Mouse (Mus musculus): ENCODE results near the gene Sec22a. TPM values are rescaled to one million over a fixed set of nuclear protein-coding genes. Genes with fewer than 3 reads are reported as not detected.

Gene Sec22a
- polyA plus RNA-seq, 1 experiment, result 35.8 TPM

- H3K4me3 ChIP-seq (ENCODE audit: insufficient read depth, low read length), result no peak overlapping the region
- H3K27ac ChIP-seq (ENCODE audit: insufficient read depth, low read length), result no peak overlapping the region
Measured at GRCm38 (mm10) chr16:35315496-35315895, 48.2 kb downstream of the Sec22a start.

GRCm38 (mm10) chr16:35311586-35311985 is 52.1 kb downstream of the Sec22a start:
- Histone ChIP-seq H3K4me3 (ENCODE audit: insufficient read depth, low read length) (no peak overlapping the region), H3K27ac (ENCODE audit: insufficient read depth, low read length) (no peak overlapping the region), H3K4me1 (ENCODE audit: control insufficient read depth, insufficient read depth, low read length) (no peaks in the 10 kb centered on the region)
- TF ChIP-seq POLR2A (IDR thresholded peaks at IDR 0.05; ENCODE audit: low read depth, low read length) (no peak), CTCF (IDR thresholded peaks at IDR 0.05; ENCODE audit: borderline replicate concordance, insufficient read depth, low read length) (no peak)

More at GRCm38 (mm10) chr16:35315496-35315895, 48.2 kb downstream of the Sec22a start:
- TF ChIP-seq POLR2A (IDR thresholded peaks at IDR 0.05; ENCODE audit: low read depth, low read length) (no peak), CTCF (IDR thresholded peaks at IDR 0.05; ENCODE audit: borderline replicate concordance, insufficient read depth, low read length) (no peak)
- no peaks in the 10 kb centered on the region for H3K4me1 ChIP-seq (ENCODE audit: control insufficient read depth, insufficient read depth, low read length)

- H3K4me1 ChIP-seq (ENCODE audit: control insufficient read depth, insufficient read depth, low read length), result no peaks in the 10 kb centered on the region
- no peak overlapping the region for H3K4me3 ChIP-seq (ENCODE audit: insufficient read depth, low read length)
- no peak overlapping the region for H3K27ac ChIP-seq (ENCODE audit: insufficient read depth, low read length)
- no peak for TF ChIP-seq POLR2A (IDR thresholded peaks at IDR 0.05; ENCODE audit: low read depth, low read length)
Measured at GRCm38 (mm10) chr16:35310551-35311110, 53.1 kb downstream of the Sec22a start.

GRCm38 (mm10) chr16:35309634-35310033 is 54.1 kb downstream of the Sec22a start:
- Histone ChIP-seq H3K4me1 (ENCODE audit: control insufficient read depth, insufficient read depth, low read length) (no peaks in the 10 kb centered on the region), H3K4me3 (ENCODE audit: insufficient read depth, low read length) (no peak overlapping the region), H3K27ac (ENCODE audit: insufficient read depth, low read length) (no peak overlapping the region)
- TF ChIP-seq CTCF (IDR thresholded peaks at IDR 0.05; ENCODE audit: borderline replicate concordance, insufficient read depth, low read length) (no peak), POLR2A (IDR thresholded peaks at IDR 0.05; ENCODE audit: low read depth, low read length) (no peak)

GRCm38 (mm10) chr16:35308486-35309143 is 55.1 kb downstream of the Sec22a start:
- TF ChIP-seq POLR2A (IDR thresholded peaks at IDR 0.05; ENCODE audit: low read depth, low read length) (no peak), CTCF (IDR thresholded peaks at IDR 0.05; ENCODE audit: borderline replicate concordance, insufficient read depth, low read length) (no peak)
- no peaks in the 10 kb centered on the region for H3K4me1 ChIP-seq (ENCODE audit: control insufficient read depth, insufficient read depth, low read length)
- H3K27ac ChIP-seq (ENCODE audit: insufficient read depth, low read length), result no peak overlapping the region
- no peak overlapping the region for H3K4me3 ChIP-seq (ENCODE audit: insufficient read depth, low read length)

- Histone ChIP-seq H3K27ac (ENCODE audit: insufficient read depth, low read length) (no peak overlapping the region), H3K4me3 (ENCODE audit: insufficient read depth, low read length) (no peak overlapping the region), H3K4me1 (ENCODE audit: control insufficient read depth, insufficient read depth, low read length) (no peaks in the 10 kb centered on the region)
- TF ChIP-seq CTCF (IDR thresholded peaks at IDR 0.05; ENCODE audit: borderline replicate concordance, insufficient read depth, low read length), result no peak
- no peak for TF ChIP-seq POLR2A (IDR thresholded peaks at IDR 0.05; ENCODE audit: low read depth, low read length)
Measured at GRCm38 (mm10) chr16:35308016-35308415, 55.7 kb downstream of the Sec22a start.

- no peaks in the 10 kb centered on the region for H3K4me1 ChIP-seq (ENCODE audit: control insufficient read depth, insufficient read depth, low read length)
- no peak overlapping the region for H3K4me3 ChIP-seq (ENCODE audit: insufficient read depth, low read length)
- no peak overlapping the region for H3K27ac ChIP-seq (ENCODE audit: insufficient read depth, low read length)
- TF ChIP-seq POLR2A (IDR thresholded peaks at IDR 0.05; ENCODE audit: low read depth, low read length) (no peak), CTCF (IDR thresholded peaks at IDR 0.05; ENCODE audit: borderline replicate concordance, insufficient read depth, low read length) (no peak)
Measured at GRCm38 (mm10) chr16:35307331-35307730, 56.4 kb downstream of the Sec22a start.

GRCm38 (mm10) chr16:35306631-35307030 is 57.1 kb downstream of the Sec22a start:
- no peak overlapping the region for H3K4me3 ChIP-seq (ENCODE audit: insufficient read depth, low read length)
- TF ChIP-seq CTCF (IDR thresholded peaks at IDR 0.05; ENCODE audit: borderline replicate concordance, insufficient read depth, low read length), result no peak
- no peak for TF ChIP-seq POLR2A (IDR thresholded peaks at IDR 0.05; ENCODE audit: low read depth, low read length)
- H3K4me1 ChIP-seq (ENCODE audit: control insufficient read depth, insufficient read depth, low read length), result no peaks in the 10 kb centered on the region
- H3K27ac ChIP-seq (ENCODE audit: insufficient read depth, low read length), result no peak overlapping the region

GRCm38 (mm10) chr16:35305226-35305625 is 58.5 kb downstream of the Sec22a start:
- Histone ChIP-seq H3K4me3 (ENCODE audit: insufficient read depth, low read length) (no peak overlapping the region), H3K4me1 (ENCODE audit: control insufficient read depth, insufficient read depth, low read length) (no peaks in the 10 kb centered on the region), H3K27ac (ENCODE audit: insufficient read depth, low read length) (no peak overlapping the region)
- TF ChIP-seq POLR2A (IDR thresholded peaks at IDR 0.05; ENCODE audit: low read depth, low read length), result no peak

- no peak overlapping the region for H3K27ac ChIP-seq (ENCODE audit: insufficient read depth, low read length)
- no peaks in the 10 kb centered on the region for H3K4me1 ChIP-seq (ENCODE audit: control insufficient read depth, insufficient read depth, low read length)
- H3K4me3 ChIP-seq (ENCODE audit: insufficient read depth, low read length), result no peak overlapping the region
- TF ChIP-seq POLR2A (IDR thresholded peaks at IDR 0.05; ENCODE audit: low read depth, low read length) (no peak), CTCF (IDR thresholded peaks at IDR 0.05; ENCODE audit: borderline replicate concordance, insufficient read depth, low read length) (no peak)
Measured at GRCm38 (mm10) chr16:35304416-35304815, 59.3 kb downstream of the Sec22a start.

All from embryonic fibroblast, embryonic 13.5 days (primary cell).